Mouse (Mus musculus): ENCODE results near the gene Ctnnal1.
"Not testable (repeated sequence)": the region's sequence is repeated elsewhere in the genome, so short reads cannot be mapped to it uniquely, and the experiment has no call there.

Ctnnal1 gene

DNA sequence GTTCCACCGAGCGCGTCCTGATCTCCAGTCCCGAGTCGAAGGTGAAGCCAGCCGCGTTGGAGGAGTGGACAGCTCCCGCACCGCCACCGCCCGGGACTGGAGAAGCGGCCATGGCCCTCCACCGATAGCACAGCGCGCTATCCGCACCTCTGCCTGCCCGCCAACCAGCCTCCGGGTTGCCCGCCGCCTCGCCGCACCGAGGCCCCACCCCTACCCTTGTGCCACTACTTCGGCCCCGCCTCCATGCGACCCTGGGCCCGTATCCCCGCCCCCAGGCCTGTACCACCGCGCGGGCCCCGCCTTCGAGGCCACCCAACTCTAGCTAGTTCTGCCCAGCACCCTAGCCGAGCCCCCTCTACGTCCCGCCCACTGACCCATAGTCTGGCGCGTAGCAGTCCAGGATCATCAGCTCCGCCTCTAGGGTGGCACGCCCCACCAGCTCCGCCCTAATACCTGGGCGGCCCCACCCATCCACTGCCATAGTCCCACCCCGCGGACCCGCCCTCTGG, at the start of gene Ctnnal1:
Gene Ctnnal1 (minus strand): TSS at position 186 of the 509 bp plus-strand sequence.
- DNase-seq = peak; percentile 87

DNA sequence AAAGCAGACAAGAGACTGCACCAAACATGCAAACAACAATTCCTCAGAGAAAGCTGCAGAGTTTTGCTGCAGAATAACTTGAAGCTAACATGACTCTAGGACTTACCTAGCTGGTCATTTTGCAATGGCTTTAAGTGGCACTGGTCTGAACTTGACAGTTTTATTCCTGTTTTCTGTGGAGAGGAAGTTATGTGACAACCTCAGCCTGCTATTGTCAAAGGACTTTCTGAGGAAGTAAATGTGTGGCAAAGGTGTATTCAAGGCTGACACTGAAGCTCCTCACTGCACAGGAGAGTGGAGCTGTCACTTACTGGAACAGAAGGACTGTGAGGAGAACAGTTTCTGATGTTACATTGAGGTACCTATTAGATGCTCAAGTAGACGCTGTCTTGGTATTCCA, 49.8 kb upstream of the Ctnnal1 start:
- DNase-seq = no peak

GRCm38 (mm10) chr4:56914338-56914737, 49.4 kb upstream of the Ctnnal1 start:
- DNase-seq = no peak

- DNase-seq = no peak
Measured at GRCm38 (mm10) chr4:56912382-56913001, 47.5 kb upstream of the Ctnnal1 start.

DNA sequence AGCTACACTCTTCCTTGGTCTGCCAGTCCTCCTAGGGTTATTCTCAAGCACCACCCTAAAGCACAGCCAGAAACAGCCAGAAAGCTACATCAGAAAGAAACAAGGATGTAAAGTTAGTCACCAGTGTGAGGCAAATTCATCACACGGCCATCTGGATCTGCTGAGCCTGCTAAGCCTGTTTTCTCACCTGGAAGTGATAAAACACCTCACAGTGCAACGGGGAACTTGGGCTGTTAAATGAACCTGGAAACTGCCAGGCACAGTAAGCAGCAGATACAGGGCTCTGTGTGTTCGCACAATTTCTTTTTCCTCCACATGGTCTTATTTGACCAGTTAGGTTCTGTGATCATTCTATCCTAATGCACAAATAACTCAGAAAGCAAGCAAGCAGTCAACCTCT, 44.6 kb upstream of the Ctnnal1 start:
- DNase-seq = no peak

- DNase-seq = no peak
Measured at GRCm38 (mm10) chr4:56907671-56908070, 42.7 kb upstream of the Ctnnal1 start.

DNA sequence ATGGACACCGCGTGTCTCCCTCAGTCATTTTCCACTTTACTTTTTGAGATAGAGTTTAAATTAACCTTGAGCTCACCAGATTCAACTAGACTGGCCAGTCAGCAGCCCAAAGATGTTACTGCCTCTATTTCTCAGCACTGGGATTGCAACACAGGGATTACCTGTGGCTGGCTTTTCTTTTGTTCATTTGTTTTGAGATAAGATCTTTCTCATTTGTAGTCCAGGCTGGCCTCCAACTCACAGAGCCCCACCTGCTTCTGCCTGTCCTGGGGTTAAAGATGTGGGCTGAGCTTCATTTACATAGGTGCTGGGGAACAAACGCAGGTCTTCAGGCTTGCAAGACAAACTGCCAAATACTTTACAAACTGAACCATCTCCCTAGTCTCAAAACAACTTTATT, 41.9 kb upstream of the Ctnnal1 start:
- DNase-seq = no peak

DNA sequence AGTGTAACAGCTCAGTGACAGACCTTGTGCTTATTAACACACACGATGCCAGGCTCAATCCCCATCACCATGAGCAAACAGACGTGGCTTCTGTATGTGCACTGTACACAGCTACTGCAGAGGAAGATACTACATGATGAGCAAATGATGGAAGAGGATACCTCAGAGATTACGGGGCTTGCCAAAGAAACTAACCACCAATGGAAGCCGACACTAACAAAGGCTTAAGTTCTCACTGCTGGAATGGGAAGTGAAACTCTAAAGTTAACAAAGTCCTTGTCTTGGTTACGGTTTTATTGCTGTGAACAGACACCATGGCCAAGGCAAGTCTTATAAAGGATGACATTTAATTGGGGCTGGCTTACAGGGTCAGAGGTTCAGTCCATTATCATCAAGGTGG, 40.5 kb upstream of the Ctnnal1 start:
- DNase-seq = no peak

- peak; percentile 62 for DNase-seq
Measured at GRCm38 (mm10) chr4:56901671-56902070, 36.7 kb upstream of the Ctnnal1 start.

DNA sequence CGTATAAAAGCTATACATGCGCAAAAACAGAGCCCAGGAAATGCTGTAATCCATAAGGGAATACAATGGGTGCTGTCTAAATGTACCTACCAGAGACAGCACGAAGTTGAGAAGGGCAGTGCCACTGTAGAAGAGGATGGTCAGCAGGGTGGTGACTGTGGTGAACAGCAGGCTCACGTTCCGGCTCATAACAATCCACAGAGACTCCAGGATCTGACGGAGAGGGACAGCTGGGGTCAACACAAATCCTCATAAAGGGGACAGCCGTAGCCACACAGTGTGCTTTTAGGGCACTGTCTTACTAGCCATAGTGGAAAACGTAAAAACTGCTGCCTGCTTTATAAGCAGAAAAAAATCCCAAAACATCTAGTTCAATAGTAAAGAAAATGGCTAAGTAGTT, 34.2 kb upstream of the Ctnnal1 start:
- no peak for DNase-seq

- DNase-seq = no peak
Measured at GRCm38 (mm10) chr4:56897511-56897910, 32.5 kb upstream of the Ctnnal1 start.

- no peak for DNase-seq
Measured at GRCm38 (mm10) chr4:56894196-56894595, 29.2 kb upstream of the Ctnnal1 start.

GRCm38 (mm10) chr4:56892501-56893115, 27.6 kb upstream of the Ctnnal1 start:
- DNase-seq = no peak

- no peak for DNase-seq
Measured at GRCm38 (mm10) chr4:56888483-56888882, 23.5 kb upstream of the Ctnnal1 start.

DNA sequence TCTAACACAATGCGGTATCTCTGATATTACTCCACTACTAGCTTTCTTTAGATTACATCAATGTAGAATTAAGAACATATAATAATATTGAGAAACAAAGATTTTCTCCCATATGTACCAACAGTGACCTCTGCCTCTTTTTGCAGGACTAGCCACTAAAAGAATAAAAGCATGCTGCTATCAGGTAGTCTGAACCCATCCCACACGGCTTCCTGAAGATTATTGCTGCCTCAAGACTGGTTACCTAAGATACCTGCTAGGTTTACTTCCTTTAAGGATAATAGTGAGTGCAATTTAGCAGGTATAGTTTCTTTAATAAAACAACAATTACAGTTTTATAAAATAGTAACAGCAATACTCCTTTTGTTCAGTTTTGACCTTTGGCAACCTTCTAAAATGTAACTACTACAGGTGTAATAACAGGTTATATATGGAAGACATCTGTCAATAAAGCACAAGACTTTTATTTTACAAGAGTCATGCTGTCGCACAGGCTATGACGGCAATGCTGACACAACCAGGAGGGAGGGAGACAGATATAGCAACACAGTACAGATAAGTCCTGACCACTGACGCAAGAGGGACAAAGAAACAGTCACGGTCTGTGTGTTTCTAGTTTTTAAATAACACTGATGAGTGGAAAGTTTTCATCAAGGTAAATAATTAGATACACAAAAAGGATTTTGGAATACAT, 21.4 kb upstream of the Ctnnal1 start:
- no peak for DNase-seq

DNA sequence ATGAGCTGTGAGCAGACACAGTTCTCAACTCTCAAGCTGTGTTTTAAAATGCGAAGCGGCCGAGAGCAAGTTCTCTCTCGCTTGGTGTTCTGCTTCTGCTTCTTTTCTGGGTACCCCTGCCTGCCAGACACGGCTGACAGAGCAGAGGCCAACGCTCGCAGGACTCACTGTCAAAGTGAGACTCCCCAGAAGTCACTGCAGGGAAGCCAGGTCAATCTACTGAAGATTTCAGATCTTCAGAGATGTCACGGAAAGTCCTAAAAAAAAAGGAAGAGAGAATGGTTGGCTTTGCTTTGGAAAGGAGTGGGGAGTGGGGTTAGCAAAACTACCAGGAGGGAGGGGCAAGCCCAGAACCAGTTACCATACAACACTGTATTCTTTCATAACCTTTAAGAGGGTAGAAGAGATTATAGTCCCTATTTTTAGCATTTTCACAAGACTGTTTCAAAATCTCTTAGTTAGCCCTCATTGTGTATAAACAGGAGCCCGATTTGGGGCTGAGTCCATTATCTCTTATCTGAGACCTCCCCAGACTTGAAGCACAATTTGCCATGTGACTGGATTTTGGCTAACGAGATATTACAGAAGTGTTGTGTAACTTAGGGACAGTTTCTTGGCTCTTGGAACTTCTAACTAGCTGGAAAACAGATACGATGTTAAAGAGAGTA, 15.2 kb upstream of the Ctnnal1 start:
- DNase-seq = no peak

GRCm38 (mm10) chr4:56878971-56879370, 14.0 kb upstream of the Ctnnal1 start:
- no peak for DNase-seq

DNA sequence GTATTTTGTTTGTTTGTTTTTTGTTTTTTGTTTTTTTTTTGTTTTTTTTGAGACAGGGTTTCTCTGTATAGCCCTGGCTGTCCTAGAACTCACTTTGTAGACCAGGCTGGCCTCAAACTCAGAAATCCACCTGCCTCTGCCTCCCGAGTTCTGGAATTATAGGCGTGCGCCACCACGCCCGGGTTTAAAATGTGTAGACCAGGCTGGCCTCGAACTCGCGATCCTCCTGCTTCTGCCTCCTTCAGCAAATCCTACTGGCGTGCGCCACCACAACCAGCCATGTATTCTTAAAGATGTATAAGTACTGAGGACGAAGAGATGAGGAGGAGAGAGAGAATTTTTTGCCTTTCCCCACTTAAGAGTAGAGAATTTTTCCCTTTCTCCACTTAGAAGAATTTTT, 5.6 kb upstream of the Ctnnal1 start:
- not testable (repeated sequence) for DNase-seq

GRCm38 (mm10) chr4:56867761-56868160, 2.8 kb upstream of the Ctnnal1 start:
- no peak for DNase-seq

DNA sequence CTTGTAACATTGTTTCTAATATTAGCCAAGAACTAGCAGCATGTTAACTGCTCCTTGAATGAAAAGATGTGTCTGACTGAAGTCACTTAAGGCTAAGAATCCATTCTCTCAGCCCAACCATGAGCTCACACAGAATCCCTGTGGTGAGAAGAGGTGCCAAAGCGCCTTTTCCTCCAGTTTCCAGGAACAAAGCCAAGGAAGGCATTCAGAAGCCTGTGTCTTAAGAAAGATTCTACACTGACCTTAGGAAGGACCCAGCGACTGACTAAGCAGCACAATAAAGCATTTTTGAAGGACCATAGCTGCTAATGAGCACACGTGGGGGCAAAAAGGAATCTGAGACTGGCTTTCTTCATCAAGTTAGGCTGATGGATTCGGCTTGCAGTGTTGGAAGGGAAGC, 983 bp upstream of the Ctnnal1 start:
- no peak for DNase-seq

- no peak for DNase-seq
Measured at GRCm38 (mm10) chr4:56864417-56865001, 479 bp downstream of the Ctnnal1 start.

DNA sequence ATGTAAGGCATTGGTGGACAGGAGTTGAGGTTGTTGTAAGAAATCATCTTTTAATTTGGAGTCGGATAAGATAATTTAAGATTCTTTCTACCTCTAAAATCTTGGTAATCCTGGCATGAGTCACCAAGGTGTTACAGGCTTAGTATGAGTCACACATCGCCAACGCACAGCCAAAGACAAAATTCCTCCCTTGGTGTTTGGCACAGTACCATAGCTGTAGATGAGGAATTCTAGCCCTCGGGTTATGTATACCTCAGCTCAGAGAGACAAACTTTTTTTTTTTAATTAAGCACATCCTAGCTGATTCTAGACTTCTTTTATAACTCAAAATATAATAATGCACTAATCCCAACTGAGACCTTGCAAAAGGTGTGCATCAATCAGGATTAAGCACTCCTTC, 972 bp downstream of the Ctnnal1 start:
- no peak for DNase-seq

- no peak for DNase-seq
Measured at GRCm38 (mm10) chr4:56861551-56861950, 3.4 kb downstream of the Ctnnal1 start.

All from thymus, postnatal 4 days (tissue).